Mouse (Mus musculus): Measurements from ENCODE around the gene Kcnk4.
"Not testable (repeated sequence)": the region's sequence is repeated elsewhere in the genome, so short reads cannot be mapped to it uniquely, and the experiment has no call there.

Kcnk4 gene

DNA sequence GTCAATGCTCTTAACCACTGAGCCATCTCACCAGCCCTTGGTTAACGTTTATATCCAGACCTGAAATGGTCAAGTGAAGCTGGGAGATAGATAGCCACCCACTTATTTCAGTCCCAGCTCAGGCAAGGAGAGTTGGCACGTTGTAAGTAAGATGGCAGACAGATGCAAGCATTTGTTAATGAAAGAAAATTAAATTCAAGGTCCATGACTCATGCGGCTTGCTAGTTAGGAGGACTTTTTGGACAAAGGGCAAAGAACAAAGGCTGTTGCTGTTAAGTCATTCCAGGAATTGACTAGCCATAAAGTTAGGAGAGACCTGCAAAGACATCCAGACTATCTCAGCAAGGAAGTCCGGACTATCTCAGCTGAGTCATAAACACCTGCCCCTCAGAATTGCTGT is 34.7 kb downstream of the Kcnk4 start:
- H3K4me1 ChIP-seq (replicated peaks; ENCODE audit: low read depth, low read length) = no peaks in the 10 kb centered on the region
- peaks cover 2% of the 10 kb centered on the region; the same call in 1 of the 2 replicates for H3K36me3 ChIP-seq (ENCODE audit: insufficient read depth, low read length)
- no peak overlapping the region for H3K4me3 ChIP-seq (replicated peaks; ENCODE audit: low read length)
- no peaks in the 10 kb centered on the region for H3K27me3 ChIP-seq (ENCODE audit: insufficient read depth, low read length)
- TF ChIP-seq POU5F1 (IDR thresholded peaks at IDR 0.05; ENCODE audit: borderline replicate concordance, low read length) (no peak), NANOG (IDR thresholded peaks at IDR 0.05; ENCODE audit: borderline replicate concordance, low read length) (no peak), CTCF (conservative IDR thresholded peaks at IDR 0.05; ENCODE audit: low read length) (no peak)
- H3K9me3 ChIP-seq (ENCODE audit: low read length) = peaks cover 62% of the 10 kb centered on the region

- not testable (repeated sequence) for H3K4me3 ChIP-seq (replicated peaks; ENCODE audit: low read length); H3K36me3 ChIP-seq (ENCODE audit: insufficient read depth, low read length); H3K4me1 ChIP-seq (replicated peaks; ENCODE audit: low read depth, low read length); H3K27me3 ChIP-seq (ENCODE audit: insufficient read depth, low read length)
- peaks cover 58% of the 10 kb centered on the region for H3K9me3 ChIP-seq (ENCODE audit: low read length)
These were observed 38.6 kb downstream of the Kcnk4 start for GRCm38 (mm10) chr19:6895608-6896305.

- H3K36me3 ChIP-seq (ENCODE audit: insufficient read depth, low read length) = no peaks in the 10 kb centered on the region
- H3K9me3 ChIP-seq (ENCODE audit: low read length) = peaks cover 41% of the 10 kb centered on the region
- H3K27me3 ChIP-seq (ENCODE audit: insufficient read depth, low read length) = no peaks in the 10 kb centered on the region
- TF ChIP-seq CTCF (conservative IDR thresholded peaks at IDR 0.05; ENCODE audit: low read length) (no peak), NANOG (IDR thresholded peaks at IDR 0.05; ENCODE audit: borderline replicate concordance, low read length) (no peak), POU5F1 (IDR thresholded peaks at IDR 0.05; ENCODE audit: borderline replicate concordance, low read length) (no peak)
- H3K4me3 ChIP-seq (replicated peaks; ENCODE audit: low read length) = no peak overlapping the region
- peaks cover 8% of the 10 kb centered on the region for H3K4me1 ChIP-seq (replicated peaks; ENCODE audit: low read depth, low read length)
These were observed 40.4 kb downstream of the Kcnk4 start for GRCm38 (mm10) chr19:6893731-6894451.

DNA sequence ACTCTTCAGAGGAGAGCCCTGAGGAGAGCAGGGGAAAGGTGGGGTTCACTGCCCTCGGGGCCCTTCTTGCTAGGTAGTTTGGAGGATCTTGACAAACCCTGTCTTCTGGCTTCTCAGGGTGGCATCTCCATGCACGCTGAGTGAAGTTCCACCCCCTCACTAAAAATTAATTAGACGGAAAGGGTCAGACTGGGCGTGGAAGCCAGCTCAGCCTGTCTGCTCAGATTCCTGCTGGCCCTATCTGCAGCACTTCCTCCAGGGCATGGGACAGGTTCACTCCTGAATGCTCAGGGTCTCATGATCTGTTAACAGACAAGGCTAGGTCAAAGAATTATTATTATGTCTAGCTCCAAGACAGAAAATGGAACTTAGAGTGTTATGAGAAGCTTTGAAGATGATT is 41.8 kb downstream of the Kcnk4 start:
- H3K36me3 ChIP-seq (ENCODE audit: insufficient read depth, low read length) = no peaks in the 10 kb centered on the region
- no peak for TF ChIP-seq CTCF (conservative IDR thresholded peaks at IDR 0.05; ENCODE audit: low read length)
- no peak for TF ChIP-seq POU5F1 (IDR thresholded peaks at IDR 0.05; ENCODE audit: borderline replicate concordance, low read length)
- TF ChIP-seq NANOG (IDR thresholded peaks at IDR 0.05; ENCODE audit: borderline replicate concordance, low read length) = no peak
- peaks cover 27% of the 10 kb centered on the region for H3K9me3 ChIP-seq (ENCODE audit: low read length)
- H3K4me1 ChIP-seq (replicated peaks; ENCODE audit: low read depth, low read length) = peaks cover 8% of the 10 kb centered on the region
- no peak overlapping the region for H3K4me3 ChIP-seq (replicated peaks; ENCODE audit: low read length)
- H3K27me3 ChIP-seq (ENCODE audit: insufficient read depth, low read length) = no peaks in the 10 kb centered on the region

- Histone ChIP-seq H3K27me3 (ENCODE audit: insufficient read depth, low read length) (0 out of 2 replicates have a peak, but pooled peaks cover 2% of the 10 kb centered on the region), H3K4me1 (replicated peaks; ENCODE audit: low read depth, low read length) (peaks cover 10% of the 10 kb centered on the region; the same call in 1 of the 2 replicates)
- TF ChIP-seq POU5F1 (IDR thresholded peaks at IDR 0.05; ENCODE audit: borderline replicate concordance, low read length) (no peak), CTCF (conservative IDR thresholded peaks at IDR 0.05; ENCODE audit: low read length) (no peak), NANOG (IDR thresholded peaks at IDR 0.05; ENCODE audit: borderline replicate concordance, low read length) (no peak)
These were observed 56.4 kb downstream of the Kcnk4 start for GRCm38 (mm10) chr19:6877965-6878364.

DNA sequence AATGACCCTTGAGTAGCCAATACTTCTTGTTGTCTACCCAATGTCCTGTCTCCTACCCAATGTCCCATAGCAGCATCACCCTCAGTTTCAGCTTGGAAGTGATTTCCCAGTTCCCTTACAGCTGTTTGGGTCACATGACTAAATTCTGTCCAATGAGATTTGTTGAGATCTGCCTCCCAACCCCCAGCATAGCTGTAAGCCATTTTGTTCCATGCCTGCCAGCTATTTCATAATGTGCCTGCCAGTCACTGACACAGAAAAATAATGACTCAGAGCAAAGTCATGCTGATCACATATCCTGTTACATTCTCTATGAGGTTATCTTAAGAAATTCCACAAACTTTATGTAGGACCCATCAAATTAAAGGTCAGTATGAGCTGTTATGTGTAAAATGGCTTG is 57.5 kb downstream of the Kcnk4 start:
- Histone ChIP-seq H3K36me3 (ENCODE audit: insufficient read depth, low read length) (no peaks in the 10 kb centered on the region), H3K27me3 (ENCODE audit: insufficient read depth, low read length) (0 out of 2 replicates have a peak, but pooled peaks cover 2% of the 10 kb centered on the region), H3K9me3 (ENCODE audit: low read length) (no peaks in the 10 kb centered on the region), H3K4me3 (replicated peaks; ENCODE audit: low read length) (no peak overlapping the region), H3K4me1 (replicated peaks; ENCODE audit: low read depth, low read length) (peaks cover 15% of the 10 kb centered on the region)
- TF ChIP-seq NANOG (IDR thresholded peaks at IDR 0.05; ENCODE audit: borderline replicate concordance, low read length) = no peak

More at GRCm38 (mm10) chr19:6877965-6878364, 56.4 kb downstream of the Kcnk4 start:
- Histone ChIP-seq H3K36me3 (ENCODE audit: insufficient read depth, low read length) (no peaks in the 10 kb centered on the region), H3K4me3 (replicated peaks; ENCODE audit: low read length) (no peak overlapping the region), H3K9me3 (ENCODE audit: low read length) (no peaks in the 10 kb centered on the region)

- Histone ChIP-seq H3K4me1 (replicated peaks; ENCODE audit: low read depth, low read length) (peaks cover 23% of the 10 kb centered on the region), H3K4me3 (replicated peaks; ENCODE audit: low read length) (no peak overlapping the region), H3K36me3 (ENCODE audit: insufficient read depth, low read length) (no peaks in the 10 kb centered on the region), H3K9me3 (ENCODE audit: low read length) (no peaks in the 10 kb centered on the region), H3K27me3 (ENCODE audit: insufficient read depth, low read length) (0 out of 2 replicates have a peak, but pooled peaks cover 2% of the 10 kb centered on the region)
- TF ChIP-seq POU5F1 (IDR thresholded peaks at IDR 0.05; ENCODE audit: borderline replicate concordance, low read length) = no peak
- TF ChIP-seq NANOG (IDR thresholded peaks at IDR 0.05; ENCODE audit: borderline replicate concordance, low read length) = no peak
These were observed 58.5 kb downstream of the Kcnk4 start for GRCm38 (mm10) chr19:6875834-6876233.

DNA sequence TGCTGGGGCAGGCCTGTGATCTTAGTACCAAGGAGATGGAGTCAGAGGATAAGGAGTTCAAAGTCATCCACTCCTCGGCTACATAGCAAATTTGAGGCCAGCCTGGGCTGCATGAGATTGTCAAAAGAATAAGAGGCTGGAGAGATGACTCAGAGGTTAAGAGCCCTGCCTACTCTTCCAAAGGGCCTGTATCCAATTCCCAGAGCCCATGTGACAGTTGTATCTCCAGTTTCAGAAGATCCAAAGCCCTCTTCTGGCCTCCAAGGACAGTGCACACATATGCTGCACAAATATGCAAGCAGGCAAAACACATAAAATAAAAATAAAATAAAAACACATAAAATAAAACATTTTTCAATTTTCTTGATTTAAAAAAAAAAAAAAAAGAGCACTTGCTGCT is 60.1 kb downstream of the Kcnk4 start:
- Histone ChIP-seq H3K36me3 (ENCODE audit: insufficient read depth, low read length) (no peaks in the 10 kb centered on the region), H3K9me3 (ENCODE audit: low read length) (no peaks in the 10 kb centered on the region), H3K27me3 (ENCODE audit: insufficient read depth, low read length) (0 out of 2 replicates have a peak, but pooled peaks cover 2% of the 10 kb centered on the region), H3K4me1 (replicated peaks; ENCODE audit: low read depth, low read length) (peaks cover 27% of the 10 kb centered on the region), H3K4me3 (replicated peaks; ENCODE audit: low read length) (no peak overlapping the region)
- TF ChIP-seq NANOG (IDR thresholded peaks at IDR 0.05; ENCODE audit: borderline replicate concordance, low read length) (no peak), POU5F1 (IDR thresholded peaks at IDR 0.05; ENCODE audit: borderline replicate concordance, low read length) (no peak), CTCF (conservative IDR thresholded peaks at IDR 0.05; ENCODE audit: low read length) (no peak)

Data from E14TG2a.4 (cell line).